Mouse (Mus musculus): ENCODE measurements at regions not wholly inside any gene's neighbourhood (a gene's known extent, or its start where the extent isn't known, plus 50 kb on each side); places are given as distances from the start of the nearest gene placed in this dataset.

- TF ChIP-seq EP300 (IDR thresholded peaks at IDR 0.05) = no peak
- TF ChIP-seq CTCF (IDR thresholded peaks at IDR 0.05) = no peak
Observed at GRCm38 (mm10) chr16:50907732-50908131, 316.8 kb upstream of the Ccdc54 start.
